Mouse (Mus musculus) kidney, adult 18-20 months (tissue): ENCODE results near the gene Mapk14.
A peak's percentile ranks its signal among the peaks of the same experiment; 100 is the strongest.
"Not testable (repeated sequence)": the region's sequence is repeated elsewhere in the genome, so short reads cannot be mapped to it uniquely, and the experiment has no call there.

Source experiments
- DNase-seq: peaks from one replicate; pipeline ENCODE4 v3.0.0; 2021

The Mapk14 gene

DNA sequence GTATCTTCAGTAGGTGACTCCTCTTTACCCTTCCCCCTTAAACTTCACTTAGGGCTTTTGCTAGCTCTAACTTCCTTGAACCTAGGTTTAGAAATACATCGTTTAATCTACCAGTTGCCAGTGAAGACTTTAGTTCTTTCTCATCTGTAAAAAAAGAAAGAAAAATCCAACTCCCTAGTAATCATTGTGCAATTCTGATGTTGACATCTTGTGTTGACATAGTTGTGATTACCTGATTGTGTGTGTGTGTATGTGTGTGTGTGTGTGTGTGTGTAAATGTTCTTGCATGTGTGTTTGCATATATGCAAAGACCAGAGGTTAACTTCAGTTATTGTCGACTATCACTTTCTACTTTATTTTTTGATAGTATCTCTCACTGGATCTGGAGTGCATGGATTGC lies 7.5 kb downstream of the Mapk14 start:
- DNase-seq: no peak

DNA sequence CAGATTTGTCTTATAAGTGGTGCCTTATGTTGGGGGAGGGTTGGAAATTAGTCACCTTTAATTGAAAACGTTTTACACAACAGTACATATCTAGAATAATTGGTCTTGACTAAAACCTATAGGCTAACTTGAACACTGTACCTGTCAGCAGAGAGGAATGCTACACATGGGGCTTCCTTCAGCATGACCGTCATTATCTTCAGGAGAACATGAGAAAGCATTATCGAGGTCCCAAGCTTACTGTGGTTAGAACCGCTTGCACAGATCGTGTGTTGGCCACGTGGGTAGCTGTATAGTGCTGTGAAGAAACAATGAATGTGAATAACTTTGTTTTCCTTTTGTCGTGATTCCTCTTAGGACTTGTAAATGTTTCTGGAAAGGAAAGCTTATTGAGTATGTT lies 8.7 kb downstream of the Mapk14 start:
- no peak for DNase-seq

- no peak for DNase-seq
These were observed 10.0 kb downstream of the Mapk14 start for GRCm38 (mm10) chr17:28701171-28701570.

- DNase-seq: no peak
These were observed 10.6 kb downstream of the Mapk14 start for GRCm38 (mm10) chr17:28701737-28702136.

GRCm38 (mm10) chr17:28702646-28703045 lies 11.5 kb downstream of the Mapk14 start:
- no peak for DNase-seq

- no peak for DNase-seq
These were observed 15.6 kb downstream of the Mapk14 start for GRCm38 (mm10) chr17:28706697-28707096.

- DNase-seq: no peak
These were observed 16.1 kb downstream of the Mapk14 start for GRCm38 (mm10) chr17:28707136-28707627.

DNA sequence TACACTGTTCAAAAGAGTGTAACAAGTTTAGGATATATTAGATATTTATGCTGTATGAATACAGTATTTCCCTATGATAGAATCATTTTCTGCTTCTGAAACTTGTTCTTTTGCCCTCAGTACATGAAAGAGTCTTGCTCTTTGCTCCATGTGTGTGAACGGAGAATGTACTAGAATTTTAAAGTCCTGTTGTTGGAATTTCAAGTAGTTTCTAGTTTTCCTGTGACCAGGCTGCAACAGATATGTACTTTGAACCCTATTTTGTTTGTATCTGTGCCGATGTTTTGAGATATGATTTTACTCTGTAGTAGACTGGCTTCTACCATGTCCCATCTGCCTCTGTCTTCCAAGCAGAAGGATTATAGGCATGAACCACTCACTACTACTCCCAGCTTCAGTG lies 16.7 kb downstream of the Mapk14 start:
- DNase-seq: no peak

DNA sequence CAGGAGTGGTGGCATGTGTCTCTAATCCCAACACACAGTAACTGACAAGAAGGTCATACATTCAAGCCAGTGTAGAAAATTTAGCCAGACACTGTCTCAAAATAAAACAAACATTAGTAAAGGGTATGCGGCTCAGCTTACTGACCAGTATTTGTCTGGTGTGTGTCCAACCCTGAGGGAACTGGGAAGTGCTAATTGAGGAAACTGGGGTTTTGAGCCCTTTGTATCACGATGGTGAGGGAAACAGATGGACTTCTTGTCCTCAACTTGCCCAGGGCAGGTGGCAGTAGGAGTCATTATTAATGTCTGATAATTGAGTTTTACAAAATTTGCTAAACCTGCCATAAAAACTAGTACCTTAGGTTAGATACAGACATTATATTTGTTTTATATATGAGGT lies 17.9 kb downstream of the Mapk14 start:
- no peak for DNase-seq

- no peak for DNase-seq
These were observed 18.6 kb downstream of the Mapk14 start for GRCm38 (mm10) chr17:28709552-28710290.

DNA sequence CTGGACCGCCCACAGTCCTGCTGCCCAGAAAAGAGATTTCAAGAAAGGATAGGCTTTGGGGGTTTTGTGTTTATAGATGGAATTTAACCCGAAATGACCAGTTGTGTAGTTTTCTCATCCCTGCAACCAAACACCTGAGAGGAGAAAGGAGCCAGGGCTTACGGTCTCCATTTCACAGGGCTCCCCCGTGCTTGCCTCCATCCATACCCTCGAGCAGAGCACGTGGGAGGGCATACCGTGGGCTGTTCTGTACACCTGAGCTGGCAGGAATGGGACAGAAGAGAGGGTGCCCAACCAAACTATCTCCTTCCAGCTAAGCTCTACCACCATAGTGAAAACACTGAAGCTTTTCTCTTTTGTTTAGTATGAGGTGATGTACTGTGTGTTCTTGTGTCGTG lies 19.2 kb downstream of the Mapk14 start:
- no peak for DNase-seq

- no peak for DNase-seq
These were observed 20.1 kb downstream of the Mapk14 start for GRCm38 (mm10) chr17:28711237-28711636.

DNA sequence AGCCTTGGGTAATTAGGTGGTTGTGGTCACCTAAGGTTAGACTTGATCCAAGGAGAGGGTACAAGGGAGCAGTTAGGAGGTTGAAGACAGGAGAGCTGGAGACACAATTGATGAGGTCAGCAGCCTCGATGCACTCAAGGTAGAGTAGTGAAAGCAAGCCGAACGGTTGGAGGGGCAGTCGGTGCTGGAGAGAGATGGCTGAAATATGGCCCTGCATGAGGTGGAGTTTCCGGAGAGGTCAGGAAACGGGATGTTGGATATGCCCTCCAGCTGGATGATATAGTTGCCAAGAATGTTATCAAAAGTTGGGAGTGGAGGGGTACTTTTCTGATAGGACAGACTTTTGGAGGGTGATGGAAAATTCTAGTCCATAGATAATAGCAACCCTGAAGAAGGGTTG lies 21.2 kb downstream of the Mapk14 start:
- DNase-seq: no peak

- DNase-seq: no peak
These were observed 22.9 kb downstream of the Mapk14 start for GRCm38 (mm10) chr17:28714006-28714405.

DNA sequence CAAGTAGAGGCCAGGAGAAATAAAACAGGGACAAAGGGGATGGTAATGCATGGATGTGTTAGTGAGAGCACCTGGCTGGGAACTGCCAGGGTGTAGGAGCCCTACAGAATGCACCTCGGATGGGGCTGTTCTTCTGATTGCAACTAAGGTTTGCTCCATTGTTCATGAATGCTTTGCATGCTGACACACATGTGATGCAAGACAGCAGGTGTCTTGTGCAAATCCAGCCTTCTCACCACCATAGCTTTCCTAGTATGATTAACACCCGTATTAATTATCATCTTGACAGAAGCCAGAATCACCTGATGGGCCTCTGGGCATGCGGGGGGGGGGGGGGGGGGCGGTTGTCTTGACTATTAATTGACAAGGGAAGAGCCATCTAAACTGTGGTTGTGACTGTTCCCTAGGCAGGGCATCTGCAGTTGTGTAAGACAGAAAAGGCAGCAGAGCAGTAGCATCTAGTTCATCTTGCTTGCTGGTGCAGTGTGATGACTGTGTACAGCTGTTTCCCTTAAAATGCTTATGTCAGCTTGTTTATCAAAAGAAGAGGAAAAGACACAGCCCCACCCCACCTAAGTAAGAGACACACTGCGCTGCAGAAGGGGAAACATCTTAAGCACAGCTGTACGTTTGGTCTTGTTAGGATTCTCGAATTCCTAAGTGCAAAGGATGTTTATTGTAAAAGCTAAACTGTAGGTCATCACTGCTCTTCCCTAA lies 24.9 kb downstream of the Mapk14 start:
- DNase-seq: no peak

DNA sequence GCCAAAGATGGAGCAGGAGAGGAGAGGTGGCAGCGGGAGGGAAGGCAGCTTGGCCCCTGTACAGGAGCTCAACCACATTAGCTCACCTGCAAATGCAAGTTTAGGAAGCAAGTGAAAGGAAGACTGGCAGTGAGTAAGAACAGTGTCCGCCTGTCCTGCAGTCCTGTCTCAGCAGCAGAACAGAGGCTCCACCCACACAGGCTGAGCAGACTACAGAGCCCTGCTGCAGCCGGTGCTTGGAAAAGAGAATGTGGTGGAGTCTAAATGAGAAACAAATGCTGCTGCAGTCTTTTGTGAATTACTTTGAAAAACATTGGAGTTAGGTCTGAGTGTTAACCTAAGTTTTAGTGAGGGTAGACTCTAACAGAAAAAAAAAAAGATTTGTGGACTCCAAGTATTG lies 26.4 kb downstream of the Mapk14 start:
- no peak for DNase-seq

DNA sequence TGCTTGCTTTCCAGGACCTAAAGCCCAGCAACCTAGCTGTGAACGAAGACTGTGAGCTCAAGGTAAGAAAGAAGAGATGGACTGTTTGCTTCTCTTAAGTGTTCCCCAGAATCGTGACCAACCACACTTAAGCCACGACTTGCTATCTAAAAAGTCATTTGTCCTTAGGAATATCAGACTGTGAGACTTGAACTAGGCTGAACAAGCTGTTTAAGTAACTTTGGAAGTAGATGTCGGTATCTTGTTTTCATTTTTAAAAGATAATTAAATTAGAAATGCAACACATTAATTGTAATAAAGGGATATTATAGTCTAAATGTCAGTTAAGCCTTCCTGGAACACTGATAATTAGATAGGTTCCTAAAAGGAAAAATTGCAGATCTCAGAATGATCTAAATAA lies 34.7 kb downstream of the Mapk14 start, which contains the start of gene AC170998.1:
AC170998.1 (plus strand) TSS at position 301 of the 400 bp plus-strand sequence.
- DNase-seq: no peak

DNA sequence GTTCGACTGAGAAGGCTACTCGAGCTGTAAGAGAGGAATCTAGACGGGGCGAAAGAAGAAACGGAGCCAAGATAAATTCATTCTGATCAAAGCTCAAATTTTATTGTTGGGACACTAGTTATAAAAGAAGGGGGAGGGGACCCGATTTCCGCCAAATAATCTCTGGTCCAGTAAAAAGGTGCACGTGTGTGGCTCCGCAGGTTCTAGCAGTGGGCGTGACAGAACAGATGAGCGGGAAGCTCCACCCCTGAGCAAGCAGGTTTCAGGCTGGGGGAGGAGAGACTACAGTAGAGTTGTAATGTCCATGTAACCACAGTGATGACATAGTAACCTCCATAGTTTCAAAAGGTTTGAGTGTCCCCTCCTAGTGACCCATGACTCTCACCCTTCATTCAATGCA lies 36.4 kb downstream of the Mapk14 start:
- DNase-seq: not testable (repeated sequence)

DNA sequence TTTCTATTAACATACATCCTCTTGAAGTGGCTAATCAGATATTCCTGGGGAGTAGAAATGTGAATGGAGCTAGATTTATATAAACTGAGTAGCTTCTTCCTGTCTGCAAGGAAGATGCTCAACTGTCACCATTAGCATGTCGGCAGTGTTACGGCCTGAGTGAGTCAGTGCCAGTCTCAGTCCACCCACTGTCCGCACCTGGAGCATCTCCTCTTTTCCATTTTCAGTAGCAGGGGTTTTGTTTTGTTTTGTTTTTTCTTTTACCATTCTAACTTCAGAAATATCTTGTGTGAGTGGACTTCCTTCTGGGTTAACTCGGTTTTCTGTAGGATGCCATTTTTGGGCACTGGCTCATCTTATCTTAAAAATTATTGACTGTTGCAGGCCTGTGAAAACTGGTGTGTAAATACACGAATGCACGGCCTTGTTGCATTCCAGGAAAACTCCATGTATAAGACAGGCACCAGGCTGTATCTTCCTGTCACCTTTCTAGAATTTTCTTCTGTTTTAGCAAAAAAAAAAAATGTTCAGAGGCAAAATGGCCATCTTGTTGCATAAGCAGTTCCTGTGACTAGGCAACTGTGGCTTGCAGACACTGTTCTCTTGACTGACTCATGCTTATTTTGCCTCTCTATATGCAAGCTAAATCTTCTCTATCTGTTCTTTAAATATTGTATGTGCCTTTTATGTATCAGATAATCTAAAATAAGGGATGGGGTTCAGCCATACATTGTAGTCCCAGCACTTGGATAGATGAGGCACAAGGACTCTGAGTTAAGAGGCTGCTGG lies 44.4 kb downstream of the Mapk14 start:
- no peak for DNase-seq

DNA sequence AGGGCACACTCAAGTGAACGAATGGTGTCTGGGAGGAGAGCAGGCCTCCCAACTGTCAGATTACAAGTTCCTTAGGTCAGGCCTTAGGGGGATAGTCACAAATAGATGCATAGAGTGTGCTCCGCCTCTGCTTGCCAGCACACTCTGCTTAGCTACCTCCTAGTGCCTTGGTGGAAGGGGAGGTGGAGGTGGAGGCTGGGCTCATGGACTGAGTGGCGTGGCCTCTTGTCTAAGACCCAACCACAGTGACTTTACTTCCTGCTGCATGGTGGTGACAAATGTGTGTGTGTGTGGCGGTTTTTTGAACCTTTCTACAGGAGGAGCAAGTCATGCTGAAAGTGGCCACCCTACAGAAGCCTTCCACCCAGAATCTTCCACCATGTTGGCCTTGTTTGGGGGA lies 45.4 kb downstream of the Mapk14 start:
- DNase-seq: no peak

- DNase-seq: no peak
These were observed 46.8 kb downstream of the Mapk14 start for GRCm38 (mm10) chr17:28737973-28738372.

- DNase-seq: no peak
These were observed 48.1 kb downstream of the Mapk14 start for GRCm38 (mm10) chr17:28739244-28739643.

- peak; percentile 60 for DNase-seq
These were observed 52.2 kb downstream of the Mapk14 start for GRCm38 (mm10) chr17:28743145-28743866.
